Mouse (Mus musculus) kidney, adult 8-10 months (tissue): ENCODE data around the gene Olfr1440.

Experiments
- DNase-seq, 2 experiments: peaks; one replicate each; pipeline ENCODE4 v3.0.0; 2022

The Olfr1440 gene

GRCm38 (mm10) chr19:12386979-12387378 lies at the start of gene Olfr1440:
Gene Olfr1440 (plus strand): TSS chr19:12387279.
- DNase-seq = no peak

- DNase-seq = no peak
These were observed 14.1 kb upstream of the Olfr1440 start for GRCm38 (mm10) chr19:12373004-12373403.

- DNase-seq = no peak
These were observed 12.5 kb upstream of the Olfr1440 start for GRCm38 (mm10) chr19:12374465-12375025.

GRCm38 (mm10) chr19:12413737-12414136 lies 26.7 kb downstream of the Olfr1440 start:
- DNase-seq = no peak

- DNase-seq = peak; percentile 19 to 30
These were observed 30.3 kb downstream of the Olfr1440 start, which contains the start of gene Olfr1441 for GRCm38 (mm10) chr19:12417361-12417760. Gene Olfr1441 (plus strand): TSS chr19:12417433.

- no peak for DNase-seq
These were observed 31.2 kb downstream of the Olfr1440 start for GRCm38 (mm10) chr19:12418312-12418711.

GRCm38 (mm10) chr19:12420555-12420954 lies 33.5 kb downstream of the Olfr1440 start:
- no peak for DNase-seq

- DNase-seq = no peak
These were observed 34.6 kb downstream of the Olfr1440 start for GRCm38 (mm10) chr19:12421680-12422079.

- no peak for DNase-seq
These were observed 40.0 kb downstream of the Olfr1440 start for GRCm38 (mm10) chr19:12427101-12427500.

GRCm38 (mm10) chr19:12427605-12428004 lies 40.5 kb downstream of the Olfr1440 start, which contains the start of gene Pfpl:
Gene Pfpl (plus strand): TSS chr19:12427905.
- no peak for DNase-seq

GRCm38 (mm10) chr19:12433033-12433432 lies 46.0 kb downstream of the Olfr1440 start:
- DNase-seq = peak; percentile 26 to 28

- no peak for DNase-seq
These were observed 47.9 kb downstream of the Olfr1440 start for GRCm38 (mm10) chr19:12435011-12435416.

GRCm38 (mm10) chr19:12435750-12436524 lies 48.9 kb downstream of the Olfr1440 start:
- DNase-seq = no peak

GRCm38 (mm10) chr19:12439581-12439980 lies 52.5 kb downstream of the Olfr1440 start:
- no peak for DNase-seq

- DNase-seq = no peak
These were observed 53.1 kb downstream of the Olfr1440 start for GRCm38 (mm10) chr19:12440103-12440725.

GRCm38 (mm10) chr19:12442560-12442959 lies 55.5 kb downstream of the Olfr1440 start:
- no peak for DNase-seq

- DNase-seq = no peak
These were observed 57.9 kb downstream of the Olfr1440 start for GRCm38 (mm10) chr19:12445014-12445413.
